Mouse (Mus musculus): Measurements from ENCODE around the gene Nutm1.
A peak's percentile ranks its signal among the peaks of the same experiment; 100 is the strongest.

Gene Nutm1

GRCm38 (mm10) chr2:112261748-112262653 is 2.9 kb upstream of the Nutm1 start, which contains the start of gene Nop10:
Nop10 (plus strand) TSS chr2:112261926.
- DNase-seq (ENCODE audit: low spot score): peak; percentile 88

GRCm38 (mm10) chr2:112254675-112255515 is 4.2 kb downstream of the Nutm1 start:
- DNase-seq (ENCODE audit: low spot score): no peak

- no peak for DNase-seq (ENCODE audit: low spot score)
Observed at GRCm38 (mm10) chr2:112249780-112250453, 9.2 kb downstream of the Nutm1 start.

- no peak for DNase-seq (ENCODE audit: low spot score)
Observed at GRCm38 (mm10) chr2:112247323-112247722, 11.8 kb downstream of the Nutm1 start.

GRCm38 (mm10) chr2:112246193-112246592 is 12.9 kb downstream of the Nutm1 start:
- no peak for DNase-seq (ENCODE audit: low spot score)

- DNase-seq (ENCODE audit: low spot score): no peak
Observed at GRCm38 (mm10) chr2:112245307-112245706, 13.8 kb downstream of the Nutm1 start.

GRCm38 (mm10) chr2:112241787-112242186 is 17.3 kb downstream of the Nutm1 start:
- DNase-seq (ENCODE audit: low spot score): no peak

GRCm38 (mm10) chr2:112239935-112240721 is 19.0 kb downstream of the Nutm1 start:
- DNase-seq (ENCODE audit: low spot score): no peak

GRCm38 (mm10) chr2:112239212-112239934 is 19.7 kb downstream of the Nutm1 start, which contains the start of gene Lpcat4:
Lpcat4 (plus strand) TSS chr2:112239468.
- DNase-seq (ENCODE audit: low spot score): peak; percentile 83

- no peak for DNase-seq (ENCODE audit: low spot score)
Observed at GRCm38 (mm10) chr2:112238006-112238405, 21.1 kb downstream of the Nutm1 start.

GRCm38 (mm10) chr2:112236620-112237019 is 22.5 kb downstream of the Nutm1 start:
- DNase-seq (ENCODE audit: low spot score): no peak

GRCm38 (mm10) chr2:112232623-112233022 is 26.5 kb downstream of the Nutm1 start:
- no peak for DNase-seq (ENCODE audit: low spot score)

GRCm38 (mm10) chr2:112224356-112224755 is 34.7 kb downstream of the Nutm1 start:
- no peak for DNase-seq (ENCODE audit: low spot score)

- DNase-seq (ENCODE audit: low spot score): no peak
Observed at GRCm38 (mm10) chr2:112222607-112223006, 36.5 kb downstream of the Nutm1 start.

GRCm38 (mm10) chr2:112220880-112221279 is 38.2 kb downstream of the Nutm1 start:
- DNase-seq (ENCODE audit: low spot score): no peak

- no peak for DNase-seq (ENCODE audit: low spot score)
Observed at GRCm38 (mm10) chr2:112217614-112218013, 41.5 kb downstream of the Nutm1 start.

GRCm38 (mm10) chr2:112215977-112216376 is 43.1 kb downstream of the Nutm1 start:
- peak; percentile 19 for DNase-seq (ENCODE audit: low spot score)

- no peak for DNase-seq (ENCODE audit: low spot score)
Observed at GRCm38 (mm10) chr2:112210699-112211098, 48.4 kb downstream of the Nutm1 start.

GRCm38 (mm10) chr2:112210142-112210541 is 48.9 kb downstream of the Nutm1 start:
- peak; percentile 65 for DNase-seq (ENCODE audit: low spot score)

- DNase-seq (ENCODE audit: low spot score): no peak
Observed at GRCm38 (mm10) chr2:112203056-112203455, 56.0 kb downstream of the Nutm1 start.
